Mouse (Mus musculus) lung, postnatal 0 days (tissue): ENCODE measurements around the gene Cyb5r3.

Experiments
- CTCF ChIP-seq: IDR thresholded peaks from 2 replicates; pipeline ENCODE4 v1.5.1; 2016; ENCODE audit warnings: antibody characterized with exemption, mild to moderate bottlenecking
- EP300 ChIP-seq: IDR thresholded peaks from 2 replicates; pipeline ENCODE4 v1.6.1; 2016; ENCODE audit warnings: antibody characterized with exemption, mild to moderate bottlenecking, control low read depth

DNA sequence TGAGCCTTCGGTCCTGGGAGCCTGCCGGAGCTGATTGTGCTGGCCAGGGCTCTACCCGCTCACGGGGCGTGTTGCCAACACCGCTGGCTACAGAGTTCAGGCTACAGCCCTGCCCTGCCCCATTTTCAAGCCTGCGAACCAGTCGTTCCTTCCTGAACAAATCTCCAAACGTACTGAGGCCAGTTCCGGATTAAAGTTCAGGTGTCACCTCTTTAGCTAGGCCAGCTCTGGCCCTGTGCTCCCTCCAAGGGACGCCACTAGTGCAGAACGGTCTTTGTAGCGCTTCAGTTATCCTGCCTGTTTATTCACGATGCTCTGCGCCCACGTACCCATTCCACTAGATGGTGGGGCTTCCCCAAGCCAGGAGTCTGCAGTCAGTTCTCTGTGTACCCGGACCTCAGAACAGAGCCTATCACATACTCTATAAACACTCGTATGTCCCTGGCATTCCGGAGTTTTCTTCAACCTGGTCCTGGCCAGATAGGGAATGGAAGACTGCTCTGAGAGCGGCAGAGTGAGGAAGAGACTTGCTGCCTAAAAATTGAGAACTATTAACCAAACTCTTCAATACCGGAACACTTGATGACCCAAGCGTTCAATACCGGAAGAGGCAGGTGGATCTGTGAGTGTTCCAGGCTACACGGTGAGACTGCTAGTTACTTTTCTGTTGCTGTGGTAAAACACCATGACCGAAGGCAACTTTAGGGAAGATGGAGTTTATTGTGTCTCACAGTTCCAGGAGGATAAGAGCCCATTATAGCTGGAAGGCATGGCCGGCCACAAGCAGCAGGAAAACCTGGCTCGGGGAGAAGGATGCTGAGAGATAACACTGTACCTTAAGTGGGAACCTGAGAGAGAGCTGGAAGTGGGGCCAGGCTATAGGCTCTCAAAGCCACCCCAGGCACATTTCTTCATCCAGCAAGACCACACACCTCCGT, at the start of gene Cyb5r3:
- TF ChIP-seq CTCF (0 out of 2 replicates have a peak, but pooled peaks have one; percentile 4), EP300 (no peak)
